Mouse (Mus musculus): ENCODE results near the gene Crat. TPM values are rescaled to one million over a fixed set of nuclear protein-coding genes. Genes with fewer than 3 reads are reported as not detected.

The Crat gene
- polyA plus RNA-seq, 1 experiment from 2014 or later = 22.0 TPM

DNA sequence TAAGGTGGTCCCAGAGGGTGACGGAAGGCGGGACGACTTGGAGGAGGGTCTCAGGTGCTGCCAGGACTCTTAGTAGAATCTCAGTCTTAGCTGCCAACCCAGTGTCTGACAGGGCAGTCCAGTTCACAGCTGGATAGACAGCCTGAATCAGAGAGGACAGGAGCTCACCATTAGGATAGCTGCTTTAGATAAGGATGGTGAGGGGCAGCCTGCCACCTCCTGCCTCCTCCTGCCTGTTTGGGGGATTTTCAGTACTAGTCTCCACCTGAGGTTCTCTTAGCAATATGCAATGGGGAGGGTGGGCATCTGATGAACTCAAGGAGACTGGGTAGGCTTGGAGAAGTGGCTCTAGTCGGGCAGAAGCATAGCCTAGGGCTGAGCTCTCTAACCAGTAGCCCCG is 932 bp downstream of the Crat start:
- WGBS = 54% methylated on average over 5 of the region's 5 CpGs
- TF ChIP-seq CTCF (IDR thresholded peaks at IDR 0.05; ENCODE audit: low read depth) (no peak), EP300 (optimal IDR thresholded peaks at IDR 0.05) (no peak)
- peak overlapping the region; percentile 94; the same call in 1 of the 2 replicates for H3K27ac ChIP-seq (replicated peaks)
- peak overlapping the region; percentile 79 for H3K4me2 ChIP-seq (replicated peaks; ENCODE audit: low read depth)
- H3K4me1 ChIP-seq (replicated peaks; ENCODE audit: control insufficient read depth, insufficient read depth) = no peaks in the 10 kb centered on the region; the same call in 1 of the 2 replicates
- H3K9ac ChIP-seq (ENCODE audit: low read length) = peak overlapping the region; percentile 90
- H3K27me3 ChIP-seq (ENCODE audit: control insufficient read depth, insufficient read depth, low read length) = no peaks in the 10 kb centered on the region
- DNase-seq (ENCODE audit: low spot score) = no peak
- H3K4me3 ChIP-seq (ENCODE audit: low read depth, low read length) = peak overlapping the region; percentile 95
- peaks cover 2% of the 10 kb centered on the region; the same call in 1 of the 2 replicates for H3K36me3 ChIP-seq (ENCODE audit: control insufficient read depth, insufficient read depth, low read length)
- ATAC-seq (ENCODE audit: low FRiP score, low TSS enrichment) = no peak
- H3K9me3 ChIP-seq (ENCODE audit: control insufficient read depth, low read length) = no peaks in the 10 kb centered on the region

DNA sequence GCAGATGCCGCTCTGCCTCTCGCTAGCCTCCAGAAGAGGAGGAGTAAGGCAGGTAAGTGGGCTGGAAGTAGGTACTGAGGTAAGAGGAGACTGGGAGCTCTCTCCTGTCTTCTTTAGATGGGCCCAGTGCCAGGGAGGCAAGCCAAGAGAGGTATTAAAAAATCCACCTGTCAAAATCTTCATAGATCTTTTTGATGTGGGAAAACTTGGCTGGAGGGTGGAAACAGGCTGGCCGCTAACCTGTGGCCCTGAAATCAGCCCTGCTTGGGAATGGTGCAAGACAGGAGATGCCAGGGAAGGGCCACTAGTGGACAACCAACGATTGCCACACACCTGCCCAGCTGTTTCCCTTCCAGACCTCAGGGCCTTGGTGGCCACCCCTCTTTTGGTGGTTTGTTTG is 1.5 kb downstream of the Crat start:
- 67% methylated on average over 4 of the region's 4 CpGs for WGBS
- no peak overlapping the region for H3K4me3 ChIP-seq (ENCODE audit: low read depth, low read length)
- no peak overlapping the region for H3K9ac ChIP-seq (ENCODE audit: low read length)
- TF ChIP-seq CTCF (IDR thresholded peaks at IDR 0.05; ENCODE audit: low read depth) (no peak), EP300 (optimal IDR thresholded peaks at IDR 0.05) (no peak)
- DNase-seq (ENCODE audit: low spot score) (no peak), ATAC-seq (ENCODE audit: low FRiP score, low TSS enrichment) (no peak)
- no peaks in the 10 kb centered on the region; the same call in 1 of the 2 replicates for H3K4me1 ChIP-seq (replicated peaks; ENCODE audit: control insufficient read depth, insufficient read depth)
- no peak overlapping the region for H3K27ac ChIP-seq (replicated peaks)
- no peaks in the 10 kb centered on the region for H3K9me3 ChIP-seq (ENCODE audit: control insufficient read depth, low read length)
- H3K4me2 ChIP-seq (replicated peaks; ENCODE audit: low read depth) = no peak overlapping the region
- no peaks in the 10 kb centered on the region for H3K27me3 ChIP-seq (ENCODE audit: control insufficient read depth, insufficient read depth, low read length)
- peaks cover 2% of the 10 kb centered on the region; the same call in 1 of the 2 replicates for H3K36me3 ChIP-seq (ENCODE audit: control insufficient read depth, insufficient read depth, low read length)

GRCm38 (mm10) chr2:30413038-30413973 is 2.3 kb downstream of the Crat start:
- Histone ChIP-seq H3K9ac (ENCODE audit: low read length) (no peak overlapping the region), H3K4me2 (replicated peaks; ENCODE audit: low read depth) (no peak overlapping the region), H3K4me3 (ENCODE audit: low read depth, low read length) (no peak overlapping the region), H3K27ac (replicated peaks) (no peak overlapping the region), H3K27me3 (ENCODE audit: control insufficient read depth, insufficient read depth, low read length) (no peaks in the 10 kb centered on the region), H3K36me3 (ENCODE audit: control insufficient read depth, insufficient read depth, low read length) (peaks cover 2% of the 10 kb centered on the region; the same call in 1 of the 2 replicates), H3K9me3 (ENCODE audit: control insufficient read depth, low read length) (no peaks in the 10 kb centered on the region), H3K4me1 (replicated peaks; ENCODE audit: control insufficient read depth, insufficient read depth) (no peaks in the 10 kb centered on the region)
- 84% methylated on average over 13 of the region's 16 CpGs for WGBS
- TF ChIP-seq EP300 (optimal IDR thresholded peaks at IDR 0.05) = no peak
- 0 out of 2 replicates have a peak, but pooled peaks have one; percentile 16 for TF ChIP-seq CTCF (IDR thresholded peaks at IDR 0.05; ENCODE audit: low read depth)
- DNase-seq (ENCODE audit: low spot score) = no peak
- no peak for ATAC-seq (ENCODE audit: low FRiP score, low TSS enrichment)

GRCm38 (mm10) chr2:30409454-30410176 is 6.0 kb downstream of the Crat start:
- no peak for TF ChIP-seq CTCF (IDR thresholded peaks at IDR 0.05; ENCODE audit: low read depth)
- no peak for TF ChIP-seq EP300 (optimal IDR thresholded peaks at IDR 0.05)
- DNase-seq (ENCODE audit: low spot score) (no peak), ATAC-seq (ENCODE audit: low FRiP score, low TSS enrichment) (peak; percentile 50)
- Histone ChIP-seq H3K4me2 (replicated peaks; ENCODE audit: low read depth) (no peak overlapping the region), H3K27ac (replicated peaks) (no peak overlapping the region), H3K36me3 (ENCODE audit: control insufficient read depth, insufficient read depth, low read length) (peaks cover 6% of the 10 kb centered on the region; the same call in 1 of the 2 replicates), H3K4me1 (replicated peaks; ENCODE audit: control insufficient read depth, insufficient read depth) (no peaks in the 10 kb centered on the region), H3K27me3 (ENCODE audit: control insufficient read depth, insufficient read depth, low read length) (no peaks in the 10 kb centered on the region), H3K9ac (ENCODE audit: low read length) (no peak overlapping the region), H3K9me3 (ENCODE audit: control insufficient read depth, low read length) (no peaks in the 10 kb centered on the region), H3K4me3 (ENCODE audit: low read depth, low read length) (no peak overlapping the region)
- WGBS = 74% methylated on average over 5 of the region's 5 CpGs

- TF ChIP-seq EP300 (optimal IDR thresholded peaks at IDR 0.05) (no peak), CTCF (IDR thresholded peaks at IDR 0.05; ENCODE audit: low read depth) (no peak)
- 79% methylated on average over 8 of the region's 8 CpGs for WGBS
- peaks cover 6% of the 10 kb centered on the region; the same call in 1 of the 2 replicates for H3K36me3 ChIP-seq (ENCODE audit: control insufficient read depth, insufficient read depth, low read length)
- no peak overlapping the region for H3K4me3 ChIP-seq (ENCODE audit: low read depth, low read length)
- ATAC-seq (ENCODE audit: low FRiP score, low TSS enrichment) (no peak), DNase-seq (ENCODE audit: low spot score) (no peak)
- no peak overlapping the region for H3K9ac ChIP-seq (ENCODE audit: low read length)
- H3K9me3 ChIP-seq (ENCODE audit: control insufficient read depth, low read length) = no peaks in the 10 kb centered on the region
- no peaks in the 10 kb centered on the region for H3K4me1 ChIP-seq (replicated peaks; ENCODE audit: control insufficient read depth, insufficient read depth)
- no peak overlapping the region for H3K4me2 ChIP-seq (replicated peaks; ENCODE audit: low read depth)
- H3K27me3 ChIP-seq (ENCODE audit: control insufficient read depth, insufficient read depth, low read length) = no peaks in the 10 kb centered on the region
- no peak overlapping the region for H3K27ac ChIP-seq (replicated peaks)
Measured at GRCm38 (mm10) chr2:30408452-30409100, 7.0 kb downstream of the Crat start.
